Mouse (Mus musculus) thymus, postnatal 0 days (tissue): ENCODE measurements around the gene Lrit3. TPM values are rescaled to one million over a fixed set of nuclear protein-coding genes. Genes with fewer than 3 reads are reported as not detected.
A peak's percentile ranks its signal among the peaks of the same experiment; 100 is the strongest.
"Not testable (repeated sequence)": the region's sequence is repeated elsewhere in the genome, so short reads cannot be mapped to it uniquely, and the experiment has no call there.

Experiments used
- DNase-seq: peaks from one replicate; pipeline ENCODE4 v3.0.0-alpha.2; 2015; ENCODE audit warnings: low spot score
- polyA plus RNA-seq: library from polyadenylated mRNA; unstranded; fragments of >200 nt; fragmentation: Nextera tagmentation; extraction: Ambion mirVana; gene quantifications from 2 replicates; pipeline ENCODE4 v1.2.1, GENCODE M21; 2015

The Lrit3 gene
- polyA plus RNA-seq, 1 experiment from 2014 or later: not detected

DNA sequence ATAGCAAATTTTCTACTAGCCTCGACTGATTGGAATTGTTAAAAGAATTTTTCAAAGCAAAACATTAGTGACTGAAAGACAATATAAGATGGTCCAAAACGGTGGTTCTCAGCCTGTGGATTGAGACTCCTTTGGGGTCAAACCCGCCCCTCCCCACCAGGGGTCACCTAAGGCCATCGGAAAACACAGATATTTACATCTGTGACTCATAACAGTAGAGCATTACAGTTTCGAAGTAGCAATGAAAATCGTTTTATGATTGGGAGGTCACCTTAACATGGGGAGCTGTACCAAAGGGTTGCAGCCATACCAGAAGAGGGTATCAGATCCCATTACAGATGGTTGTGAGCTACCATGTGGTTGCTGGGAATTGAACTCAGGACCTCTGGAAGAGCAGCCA is 32.6 kb downstream of the Lrit3 start:
- no peak for DNase-seq

DNA sequence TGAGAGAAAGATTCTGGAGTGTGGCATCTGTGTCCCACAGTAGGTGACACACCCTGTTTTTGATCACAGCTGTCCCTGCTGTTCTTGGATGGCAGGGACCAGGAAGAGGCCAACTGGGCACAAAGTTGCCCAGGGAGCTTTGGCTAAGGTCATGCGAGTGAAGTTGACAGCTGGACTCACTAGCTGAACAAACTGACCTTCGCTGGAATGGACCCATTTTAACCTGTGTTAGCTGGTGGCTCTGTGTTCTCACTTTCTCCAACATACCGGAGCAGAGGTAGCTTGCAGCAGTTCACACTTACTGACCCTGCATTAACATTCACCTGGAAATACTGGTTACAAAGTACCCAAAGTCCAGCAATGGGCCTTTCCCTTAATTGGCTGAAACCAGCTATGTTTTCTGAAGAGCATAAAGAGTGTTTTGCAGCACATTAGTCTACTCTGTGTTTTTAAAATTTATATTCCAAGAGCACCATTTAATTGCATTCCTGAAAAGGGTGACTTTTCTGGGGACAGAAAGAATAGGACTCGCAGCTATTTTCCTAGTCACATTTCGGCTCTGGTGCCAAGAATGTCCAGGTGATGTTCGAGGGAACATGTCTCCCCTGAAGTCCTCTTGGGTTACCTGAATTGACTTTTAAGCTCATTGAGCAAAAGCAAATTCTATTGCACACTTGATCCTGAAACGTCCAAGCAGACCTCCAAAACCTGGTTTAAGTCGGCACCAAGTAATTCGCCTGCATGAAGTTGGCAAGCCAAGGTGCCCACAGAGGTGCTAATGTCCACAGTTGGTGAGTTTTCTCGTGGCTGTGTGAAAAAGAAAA is 36.6 kb downstream of the Lrit3 start:
- no peak for DNase-seq

DNA sequence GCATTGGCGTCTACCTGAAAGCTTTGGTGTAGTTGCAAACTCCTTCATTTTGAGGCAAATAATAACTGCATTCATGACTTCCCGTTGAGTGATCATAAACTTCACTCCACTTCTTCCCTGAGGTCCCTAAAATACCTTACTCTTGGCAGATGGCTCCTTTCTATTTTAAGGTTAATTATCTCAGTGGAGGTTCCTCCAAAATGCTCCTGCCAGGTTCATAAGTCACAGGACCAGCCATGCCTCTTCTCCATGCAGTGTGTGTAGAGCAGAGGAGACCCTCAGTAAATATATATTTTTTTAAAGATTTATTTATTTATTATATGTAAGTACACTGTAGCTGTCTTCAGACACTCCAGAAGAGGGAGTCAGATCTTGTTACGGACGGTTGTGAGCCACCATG is 37.7 kb downstream of the Lrit3 start:
- DNase-seq: no peak

DNA sequence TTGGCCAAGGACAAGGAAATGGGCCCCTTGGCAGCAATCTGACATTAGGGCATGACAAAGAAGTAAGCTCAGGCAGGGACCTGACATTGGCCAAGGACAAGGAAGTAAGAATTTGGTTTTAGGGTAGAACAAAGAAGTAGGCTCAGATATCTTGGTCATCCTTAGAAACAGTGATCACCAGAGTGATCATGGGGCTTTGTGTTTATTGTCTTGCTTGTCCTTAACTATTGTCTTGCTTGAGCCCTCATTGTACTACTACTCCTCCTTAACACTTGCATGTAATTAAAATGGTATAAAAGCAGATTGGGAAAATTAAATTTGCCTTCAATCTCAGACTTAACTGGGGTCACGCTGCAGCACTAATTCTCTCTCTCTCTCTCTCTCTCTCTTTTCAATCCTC is 46.2 kb downstream of the Lrit3 start:
- DNase-seq: not testable (repeated sequence)

DNA sequence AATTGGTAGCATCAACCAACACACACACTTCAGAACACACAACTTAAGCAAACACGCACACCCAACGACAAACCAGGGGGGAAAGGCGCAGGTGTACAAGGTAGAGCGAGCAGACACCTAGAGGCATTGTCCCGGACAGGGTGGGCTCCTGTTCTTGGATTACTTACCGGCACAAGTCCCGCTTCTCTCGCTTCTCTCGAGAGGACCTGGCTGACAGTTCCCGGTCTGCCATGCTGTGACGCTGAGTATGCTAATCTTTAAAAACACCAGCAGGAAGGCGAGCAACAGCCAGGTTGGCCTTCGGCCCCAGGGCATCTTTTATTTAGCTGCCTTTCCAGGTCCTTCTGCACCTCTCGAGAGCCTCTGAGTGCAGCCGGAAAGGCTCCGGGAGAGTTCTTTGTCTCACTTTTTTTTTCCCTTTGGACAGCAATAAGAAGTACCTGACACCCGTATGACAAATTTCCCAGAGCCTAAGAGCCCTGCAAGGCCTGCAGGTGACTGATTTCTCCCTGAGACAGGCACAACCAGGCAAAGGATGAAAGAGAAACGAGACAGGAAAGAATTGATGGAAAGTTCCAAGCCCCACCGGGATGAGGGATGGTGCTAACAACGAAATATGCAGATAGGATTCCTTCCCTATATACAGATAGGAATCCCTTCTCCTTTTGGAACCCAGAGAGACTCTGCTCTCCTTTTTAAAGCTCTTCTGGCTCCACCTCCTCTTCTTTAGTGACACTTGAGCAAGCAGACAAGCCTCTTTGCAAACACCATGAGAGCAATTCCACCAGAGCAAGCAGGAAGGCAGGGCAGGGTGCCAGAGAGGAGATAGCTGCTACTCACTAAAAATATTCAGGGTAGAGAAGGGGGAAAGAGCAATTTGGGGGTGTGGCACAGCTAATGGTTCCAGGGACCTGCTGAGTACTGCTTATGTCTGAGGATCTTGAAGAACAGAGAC is 48.9 kb downstream of the Lrit3 start, which contains the start of gene Egf:
Gene Egf (minus strand): TSS at position 667 of the 955 bp plus-strand sequence.
- no peak for DNase-seq

DNA sequence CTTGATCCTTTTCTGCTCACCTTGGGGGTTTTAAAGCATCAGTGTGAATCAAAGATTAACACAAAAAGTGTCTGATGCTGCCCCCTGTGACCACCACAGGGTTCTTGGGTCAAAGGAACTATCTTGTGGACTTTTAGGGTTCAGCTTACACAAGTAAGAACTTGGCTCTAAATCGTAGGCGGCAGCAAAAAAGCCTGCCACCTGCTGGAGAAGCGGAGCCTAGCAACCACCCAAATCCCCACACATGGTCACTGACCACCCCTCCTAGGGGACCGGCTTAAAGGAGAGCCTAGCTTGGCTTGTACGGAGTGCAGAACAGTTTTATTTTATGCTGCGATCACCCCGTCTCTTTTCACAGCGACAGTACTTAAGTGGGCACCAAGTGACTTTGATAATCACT is 59.0 kb downstream of the Lrit3 start:
- DNase-seq: peak; percentile 38

DNA sequence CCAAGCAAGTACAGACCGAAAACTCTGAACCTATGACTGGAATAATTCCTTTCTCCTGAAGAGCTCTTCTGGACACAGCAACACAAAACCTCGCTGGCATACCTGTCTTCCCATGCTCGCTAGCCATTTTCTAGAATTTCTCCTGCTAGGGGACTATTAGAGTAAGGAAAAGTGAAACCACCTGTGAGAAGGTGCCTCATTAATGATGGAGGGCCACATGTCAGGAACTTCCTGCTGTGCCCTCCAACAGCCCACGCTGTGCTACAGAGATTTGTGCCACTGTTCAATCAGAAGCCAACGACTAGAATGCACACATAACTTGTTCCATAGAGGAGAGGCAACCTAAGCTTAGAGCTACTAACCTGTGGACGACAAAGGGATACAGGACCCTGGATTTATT is 61.0 kb downstream of the Lrit3 start:
- DNase-seq: no peak

DNA sequence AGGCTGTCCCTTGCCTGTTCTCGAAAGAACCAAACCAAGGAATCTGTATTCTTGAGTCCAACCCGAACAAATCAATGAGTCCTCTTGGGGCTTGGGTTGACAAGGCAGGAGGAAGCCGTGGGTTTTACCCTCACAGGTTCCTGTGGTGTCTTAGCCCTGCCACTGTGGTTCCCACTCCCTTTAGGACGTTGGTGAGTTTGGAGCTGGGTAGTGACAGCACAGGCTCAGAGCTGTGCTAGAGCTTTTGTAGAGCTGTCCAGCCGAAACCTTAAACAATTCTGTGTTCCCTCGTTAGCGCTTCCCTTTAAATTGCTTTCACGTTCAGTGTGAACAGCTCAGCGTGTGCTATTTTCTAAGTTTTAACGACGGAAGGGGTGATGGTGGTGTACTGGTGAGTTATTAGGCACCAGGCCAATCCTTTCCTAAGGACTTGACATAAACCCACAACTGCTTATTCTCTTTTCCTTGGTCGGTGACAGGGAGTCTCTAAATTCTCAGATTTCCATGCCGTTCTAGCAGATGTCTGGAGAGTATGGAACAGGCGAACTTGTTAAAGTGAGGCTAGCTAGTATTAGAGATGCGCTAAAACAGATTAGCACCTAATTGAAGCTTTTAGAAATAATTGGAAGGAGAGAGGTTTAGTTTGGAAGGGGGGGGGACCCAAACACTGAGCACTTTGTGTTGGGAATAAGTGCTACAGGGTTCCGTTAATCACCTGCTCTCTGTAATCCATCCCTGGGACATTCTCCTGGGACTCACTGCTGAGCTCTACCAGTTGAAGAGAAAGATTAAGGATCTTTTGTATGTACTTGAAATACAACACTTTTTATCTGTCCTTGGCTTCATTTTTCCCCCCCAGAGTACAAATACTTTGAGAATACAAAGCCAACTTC is 65.3 kb downstream of the Lrit3 start:
- DNase-seq: no peak

Other genes with a start within 250 kb of the Lrit3 start
- 0.87 and 0.95 TPM in 2 replicates for gene Egf, start 48.7 kb downstream of the Lrit3 start, polyA plus RNA-seq
- not detected in 2 replicates for gene Rrh, start 18.6 kb upstream of the Lrit3 start, polyA plus RNA-seq
- 63.9 and 65.8 TPM in 2 replicates for gene Gar1, start 27.4 kb upstream of the Lrit3 start, polyA plus RNA-seq
- 0.13 and 0.18 TPM in 2 replicates for gene Cfi, start 31.9 kb upstream of the Lrit3 start, polyA plus RNA-seq
- gene Pla2g12a, start 74.6 kb upstream of the Lrit3 start, polyA plus RNA-seq: 71.7 and 77.5 TPM in 2 replicates
- gene Casp6, start 97.4 kb upstream of the Lrit3 start, polyA plus RNA-seq: 119 and 125 TPM in 2 replicates
- 28.3 and 29.9 TPM in 2 replicates for gene Mcub, start 166.2 kb upstream of the Lrit3 start, polyA plus RNA-seq